26 mouse cellular contexts compared by ENCODE assay signal in the genomic region with DNA sequence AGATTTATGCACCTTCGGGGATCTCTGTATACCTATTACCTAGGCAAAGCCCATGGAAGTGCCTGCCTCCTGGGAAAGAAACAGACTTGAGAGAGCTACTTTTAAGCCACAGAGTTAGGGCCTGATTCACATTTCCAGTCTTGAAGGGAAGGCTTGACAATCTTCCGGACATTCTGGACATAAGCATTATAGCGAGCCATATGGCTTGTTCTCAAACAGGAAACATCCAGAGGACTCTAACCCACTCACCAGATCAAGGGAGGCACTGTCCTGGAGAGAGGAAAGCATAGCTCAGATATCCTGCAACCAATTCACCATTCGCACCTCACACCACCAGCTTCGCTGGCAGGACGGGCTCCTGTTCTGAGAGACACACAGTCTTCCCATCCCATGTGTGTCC.
DNase-seq lines count a peak whose midpoint lies in the region; ATAC-seq and TF ChIP-seq lines count a peak whose summit lies in the region.
"Had no signal": no experiment of that assay in that cellular context is flagged by ENCODE, and none has a peak within 500 bp of the region (broad histone marks: within the 10 kb centered on the region; RNA-seq: fewer than 3 reads in every experiment).

No protein-coding gene starts in this region.

- no peak for DNase-seq in frontal cortex, postnatal 14 days (ENCODE audit: low spot score in 2 of 2)
- DNase-seq in left cerebral cortex, adult 2 months (ENCODE audit: extremely low spot score in 1 of 2, low spot score in 2 of 2) = no peak
- DNase-seq in left cerebral cortex, postnatal 4 days = no peak
- peak; percentile 57 for DNase-seq in brain, adult 2 months (ENCODE audit: low read depth, low spot score)
- DNase-seq in heart, postnatal 25 days (ENCODE audit: low spot score) = no peak
- DNase-seq: adrenal gland, adult 8-10 months; adrenal gland, postnatal 14 days; adrenal gland, postnatal 36 days; B cell, adult 2 months; cerebellum, adult 11 months; cerebellum, adult 18-20 months; cerebellum, adult 8-10 months; cerebellum, adult 9-11 months; cerebellum, postnatal 36 days; embryo, embryonic 11 days had no signal

- intact Hi-C loops in left cerebral cortex, adult 2 months (cut with DNase I) = no loop called here
- intact Hi-C loops in left cerebral cortex, postnatal 4 days (cut with DNase I) = no loop called here
- intact Hi-C loops in heart, postnatal 25 days (cut with DNase I) = no loop called here

- no peak overlapping the region for H3K4me3 ChIP-seq in left cerebral cortex, adult 2 months
- H3K4me3 ChIP-seq: embryonic facial prominence, embryonic 13.5 days; embryonic facial prominence, embryonic 15.5 days; erythroblast, embryonic 14.5 days; forebrain, embryonic 10.5 days; forebrain, embryonic 12.5 days had no signal

- no peak for TF ChIP-seq CTCF in left cerebral cortex, adult 2 months (IDR thresholded peaks at IDR 0.05)

- peak overlapping the region; percentile 16; the same call in 1 of the 2 replicates for H3K27ac ChIP-seq in left cerebral cortex, adult 2 months
- H3K27ac ChIP-seq: embryonic facial prominence, embryonic 13.5 days; embryonic facial prominence, embryonic 15.5 days; forebrain, embryonic 10.5 days; forebrain, embryonic 12.5 days had no signal

- peak; percentile 50 for ATAC-seq in frontal cortex, adult (ENCODE audit: low TSS enrichment)
- ATAC-seq: activated CD4-positive, CD25-positive, alpha-beta regulatory T cell, adult 4 months; CD4-positive, CD25-positive, alpha-beta regulatory T cell, adult 4 months; forebrain, embryonic 14.5 days; forebrain, embryonic 16.5 days; Patski had no signal
